Mouse (Mus musculus): ENCODE results near the gene Aff1.

Gene Aff1

DNA sequence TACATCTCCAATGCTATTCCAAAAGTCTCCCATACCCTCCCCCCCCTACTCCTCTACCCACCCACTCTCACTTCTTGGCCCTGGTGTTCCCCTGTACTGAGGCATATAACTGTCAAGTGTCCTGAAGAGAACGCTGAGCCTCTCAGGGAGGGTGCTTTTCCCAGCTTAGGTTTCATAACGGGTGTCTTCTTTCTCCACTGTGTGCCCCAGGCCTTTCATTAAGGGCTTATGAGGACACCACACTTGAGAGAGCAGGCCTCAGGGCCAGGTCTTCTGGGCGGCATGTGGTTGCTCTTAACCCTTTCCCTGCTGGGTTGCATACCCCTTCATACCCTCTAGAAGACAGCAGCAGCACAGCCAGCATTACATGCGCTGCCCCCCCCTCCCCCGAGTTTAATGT is 154.4 kb downstream of the Aff1 start:
- DNase-seq, result no peak

DNA sequence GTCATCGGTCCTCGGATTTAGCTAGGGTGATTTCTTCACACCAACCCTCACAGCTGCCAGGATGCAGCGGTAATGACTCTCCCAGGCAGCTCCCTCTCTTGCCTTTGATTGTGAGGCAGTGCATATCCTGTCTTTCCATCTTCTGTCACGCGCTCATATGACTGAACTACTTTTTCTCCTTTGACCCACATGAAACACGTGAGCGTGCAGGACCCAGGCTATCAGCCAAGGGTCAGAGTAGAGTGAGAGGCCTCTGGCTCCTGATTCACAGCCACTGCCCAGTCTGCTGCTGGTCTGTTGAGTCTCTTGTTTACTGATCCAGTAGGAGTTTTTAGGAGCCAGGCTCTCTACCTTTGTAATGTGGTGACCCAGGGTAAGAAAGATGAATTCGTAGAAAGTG is 156.4 kb downstream of the Aff1 start:
- peak; percentile 74 for DNase-seq

DNA sequence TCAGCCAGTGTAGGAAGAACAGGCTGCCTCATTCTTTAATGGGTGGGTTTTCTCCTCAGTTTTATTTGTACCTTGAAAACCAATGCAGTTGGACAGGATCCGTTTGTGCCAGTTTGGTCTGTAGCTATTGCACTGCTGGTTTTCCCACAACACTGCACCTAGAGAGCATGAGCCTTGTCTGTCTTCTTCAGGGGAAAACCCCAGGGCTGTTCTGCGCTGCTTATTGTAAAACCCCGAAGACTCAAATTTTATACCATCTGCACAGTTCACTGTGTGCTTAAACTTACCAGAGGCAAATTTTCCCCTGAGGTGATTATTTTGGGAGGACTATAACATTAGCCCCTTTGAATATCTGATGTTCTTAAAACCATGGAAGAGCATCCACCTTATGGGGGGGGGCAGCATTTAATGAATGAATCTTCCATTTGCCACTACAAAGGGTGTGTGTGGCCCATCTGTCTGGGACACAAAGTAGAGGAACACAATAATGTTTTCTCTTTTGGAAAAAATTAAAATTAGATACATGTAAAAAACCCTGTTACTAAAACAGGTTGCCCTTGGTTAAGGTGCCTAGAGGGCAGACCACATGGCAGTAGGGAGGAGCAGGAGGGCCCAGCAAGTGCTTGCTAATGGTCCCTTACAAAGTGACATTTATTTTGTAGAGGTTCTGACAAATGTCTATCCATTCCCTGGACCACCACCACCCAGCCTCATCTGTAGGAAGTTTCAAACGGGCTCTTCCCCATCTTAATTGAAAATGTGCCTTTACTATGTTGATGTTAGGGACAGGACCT is 160.8 kb downstream of the Aff1 start:
- no peak for DNase-seq

DNA sequence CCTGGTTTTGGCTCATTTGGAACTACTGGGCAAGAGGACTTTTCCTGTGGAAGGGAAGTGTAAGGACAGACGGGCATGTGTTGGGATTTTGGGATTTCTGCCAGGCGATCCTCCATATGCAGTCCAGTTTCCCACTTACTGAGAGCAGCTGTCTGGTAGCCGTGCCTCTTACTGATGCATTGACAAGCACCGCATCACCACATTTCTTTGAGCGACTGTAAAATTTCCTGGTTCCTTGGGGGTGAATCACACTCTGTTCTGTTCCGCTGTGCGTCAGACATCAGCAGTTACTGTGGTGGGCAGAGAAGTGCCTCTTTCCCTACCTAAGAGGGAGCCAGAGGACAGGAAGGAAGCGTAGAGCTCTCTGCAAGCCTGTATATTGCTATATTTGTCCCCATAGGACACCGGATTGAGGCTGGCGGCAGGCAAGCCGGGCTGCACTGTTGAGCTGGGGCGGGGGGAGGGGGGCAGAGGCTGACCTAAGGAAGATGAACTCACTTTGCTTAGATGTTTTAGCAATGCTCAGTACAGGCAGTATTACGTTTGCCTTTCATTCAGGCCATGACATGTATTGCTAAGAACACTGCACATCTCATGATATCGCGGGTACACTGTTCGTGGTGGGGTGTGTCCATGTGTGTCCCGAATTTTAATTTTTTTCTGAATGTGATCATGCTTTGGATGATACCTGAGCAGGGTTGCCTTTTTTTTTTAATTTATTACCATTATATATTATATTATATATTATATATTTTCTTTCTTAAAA is 162.1 kb downstream of the Aff1 start:
- no peak for DNase-seq

DNA sequence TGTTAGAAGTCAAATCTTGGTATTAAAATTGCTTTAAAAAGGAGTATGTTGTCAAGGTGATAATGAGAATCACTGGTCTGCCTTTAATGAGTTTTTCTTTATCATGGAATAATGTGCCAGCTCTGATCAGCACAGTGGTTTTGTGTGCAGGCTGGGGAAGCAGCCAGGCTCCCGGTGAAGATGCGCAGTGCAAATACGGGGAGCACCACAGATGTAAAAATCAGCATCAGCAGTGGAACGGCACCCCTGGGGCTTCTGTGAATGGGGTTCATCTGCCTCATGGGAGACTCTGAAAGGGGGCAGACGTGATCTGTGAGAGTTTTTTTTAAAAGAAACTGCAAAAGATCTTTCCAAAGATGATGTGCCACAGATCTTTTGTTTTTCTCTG is 162.6 kb downstream of the Aff1 start:
- no peak for DNase-seq

DNA sequence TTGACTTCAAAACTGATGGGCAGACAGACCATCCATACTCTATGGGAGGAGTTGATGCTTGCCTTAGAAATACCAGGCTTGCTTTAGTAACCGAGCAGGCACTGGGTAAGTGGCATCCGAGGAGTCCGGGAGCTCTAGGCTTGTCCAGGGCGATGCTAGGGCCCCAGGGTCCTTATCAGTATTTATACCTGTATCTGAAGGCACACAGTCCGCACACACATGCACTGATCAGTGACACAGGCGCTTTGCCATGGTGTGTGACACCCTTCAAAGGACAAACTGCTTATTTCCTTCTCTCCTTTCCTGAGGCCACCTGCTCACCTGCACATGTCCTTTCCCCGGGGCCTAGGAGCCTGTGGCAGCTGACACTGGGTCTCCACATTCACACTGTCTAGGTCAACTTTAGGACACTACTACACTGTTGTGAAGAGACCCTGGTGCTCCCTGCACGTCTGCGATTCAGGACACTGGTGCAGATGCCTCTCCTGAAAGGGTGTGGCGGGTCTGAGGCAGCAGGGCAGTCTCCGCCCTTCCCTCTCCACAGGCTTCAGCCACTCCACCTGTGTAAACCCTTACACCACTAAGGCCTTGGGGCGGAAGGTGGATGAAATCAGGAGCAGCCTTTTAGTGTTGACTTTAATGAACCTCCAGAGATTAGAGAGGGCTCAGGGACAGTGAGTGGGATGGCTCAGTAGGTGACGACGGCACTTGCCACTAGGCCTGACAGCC is 163.5 kb downstream of the Aff1 start:
- DNase-seq, result no peak

DNA sequence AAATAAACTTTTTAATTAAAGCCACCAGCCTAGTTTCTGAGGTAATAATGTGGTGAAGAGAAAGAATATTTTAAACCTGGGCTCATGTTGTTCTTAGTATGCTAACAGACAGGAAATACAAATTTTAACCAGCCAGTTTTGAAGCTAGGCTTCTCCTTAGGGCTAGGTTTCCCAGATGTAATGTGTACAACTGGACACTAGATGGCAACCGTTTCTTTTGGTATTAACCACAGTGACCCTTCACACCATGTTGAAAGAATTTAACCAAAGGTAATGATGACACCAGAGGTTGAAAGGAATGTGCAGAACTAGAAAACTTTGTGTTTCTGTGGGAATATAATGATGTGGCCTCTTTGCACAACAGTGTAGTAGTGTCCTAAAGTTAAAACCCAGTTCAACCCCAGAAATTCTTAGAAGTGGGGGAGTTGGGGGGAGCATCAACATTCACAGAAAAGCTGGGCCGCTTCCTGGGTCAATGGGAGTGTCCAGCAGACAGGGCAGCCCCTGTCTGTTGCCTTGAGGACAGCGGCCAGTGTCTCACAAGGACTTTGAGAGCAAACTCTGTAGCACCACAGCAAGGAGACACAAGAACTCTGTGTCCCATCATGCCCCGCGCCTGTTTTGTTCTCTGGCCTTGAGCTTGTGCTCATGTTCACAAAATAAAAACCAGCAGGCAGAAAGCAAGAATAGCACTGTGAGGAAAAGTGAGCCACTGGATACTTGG is 164.3 kb downstream of the Aff1 start:
- no peak for DNase-seq

DNA sequence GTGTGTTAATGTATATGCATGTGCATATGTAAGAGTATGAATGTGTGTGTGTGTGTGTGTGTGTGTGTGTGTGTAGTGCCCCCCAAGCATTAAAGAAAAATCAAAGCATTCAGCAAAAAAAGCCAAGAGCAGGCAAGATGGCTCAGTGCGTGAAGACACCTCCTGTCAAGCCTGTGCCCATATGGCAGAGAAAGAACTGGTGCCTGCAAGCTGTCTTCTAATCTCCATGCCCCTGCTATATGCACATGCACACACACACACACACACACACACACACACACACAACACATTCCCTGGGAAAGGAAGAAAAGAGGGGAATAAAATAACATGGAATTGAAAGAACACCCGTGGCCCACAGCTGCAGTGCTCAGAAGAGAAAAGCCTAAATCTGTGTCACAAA is 165.0 kb downstream of the Aff1 start:
- no peak for DNase-seq

DNA sequence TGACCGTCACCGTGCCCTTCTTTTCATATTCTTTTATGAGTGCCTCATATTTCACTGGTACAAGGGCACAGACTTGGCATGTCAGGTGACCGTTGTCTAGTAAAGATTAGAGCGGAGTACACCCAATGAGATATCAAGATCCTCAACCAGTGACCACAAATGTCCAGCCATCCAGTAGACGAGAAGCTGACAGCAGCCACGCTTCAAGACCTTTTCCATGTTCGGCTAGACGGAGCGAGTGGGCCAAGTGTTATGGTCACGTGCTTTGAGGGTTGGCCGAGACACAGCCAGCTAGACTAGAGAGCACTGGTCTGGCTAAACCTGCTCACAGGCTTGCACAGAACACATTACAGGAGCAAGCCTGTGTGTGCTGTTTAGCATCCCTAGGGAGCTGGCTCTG is 168.4 kb downstream of the Aff1 start:
- no peak for DNase-seq

DNA sequence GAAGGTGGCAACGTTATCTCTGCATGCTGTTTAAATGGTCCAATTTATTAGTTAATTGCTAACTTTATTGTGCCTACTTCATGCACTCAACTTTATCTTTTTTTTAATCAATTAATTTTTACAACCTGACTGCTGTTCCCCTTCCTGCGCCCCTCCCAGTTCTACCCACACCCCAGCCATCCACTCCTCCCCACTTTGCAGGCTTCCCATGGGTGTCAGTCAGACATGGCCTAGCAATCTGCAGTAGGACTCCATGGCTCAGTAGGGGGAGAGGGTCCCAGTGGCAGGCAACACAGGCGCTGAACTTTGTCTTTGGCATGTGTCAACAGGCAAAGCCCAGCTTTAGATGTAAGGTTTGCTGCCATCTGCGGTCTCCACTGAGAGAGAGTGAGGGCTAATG is 171.6 kb downstream of the Aff1 start:
- no peak for DNase-seq

DNA sequence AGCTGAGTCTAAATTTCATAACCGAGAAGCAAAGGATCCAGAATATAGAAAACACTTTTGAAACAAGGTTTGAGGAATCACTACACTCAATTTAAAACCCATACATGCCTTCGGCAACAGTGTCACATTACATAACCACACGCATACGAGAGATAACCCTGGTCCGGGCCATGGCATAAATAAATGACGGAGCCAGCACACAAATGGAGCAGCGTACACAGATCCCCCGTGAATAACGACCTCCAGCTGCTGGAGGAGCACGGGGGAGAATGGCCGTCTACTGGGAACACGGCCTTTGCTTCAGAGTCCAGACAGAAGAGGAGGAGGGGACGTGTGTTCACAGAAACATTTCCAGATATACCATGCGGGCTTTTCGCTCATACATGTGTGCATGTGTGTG is 197.6 kb downstream of the Aff1 start:
- DNase-seq, result no peak

DNA sequence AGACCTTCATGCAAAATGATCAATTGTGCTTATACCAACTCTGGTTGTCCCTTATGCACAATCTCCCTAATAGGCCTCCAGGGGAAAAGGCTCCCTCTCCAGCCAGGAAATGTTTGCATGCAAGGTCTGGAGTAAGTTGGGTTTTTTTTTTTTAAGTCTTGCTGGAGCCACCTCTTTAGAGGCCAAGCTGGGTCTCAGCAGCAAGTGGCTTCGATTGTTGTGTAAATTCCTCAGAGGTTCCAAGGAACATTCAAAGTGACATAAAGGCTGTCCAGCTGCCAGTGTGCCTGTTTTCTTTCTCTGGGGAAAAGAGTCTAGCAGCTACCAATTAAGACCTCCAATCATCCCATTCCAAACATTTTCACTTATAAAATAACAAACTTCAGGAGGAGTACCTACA is 206.1 kb downstream of the Aff1 start:
- DNase-seq, result no peak

Data from kidney, adult 18-20 months (tissue).